Mouse (Mus musculus) G1E (cell line): Measurements from ENCODE around the gene Ints5.

Source experiments
- CTCF ChIP-seq: IDR thresholded peaks from 2 replicates; pipeline ENCODE4 v1.5.1; 2012; ENCODE audit warnings: low read depth, low read length, inconsistent platforms, mixed read lengths
- GATA1 ChIP-seq: IDR thresholded peaks from 2 replicates; pipeline ENCODE4 v1.6.1; 2012; ENCODE audit warnings: borderline replicate concordance, low read length, inconsistent platforms, mixed read lengths
- GATA2 ChIP-seq: IDR thresholded peaks from 2 replicates; pipeline ENCODE4 v1.6.1; 2012; ENCODE audit warnings: low read depth, low read length, inconsistent platforms, borderline replicate concordance
- POLR2AphosphoS5 ChIP-seq: IDR thresholded peaks from 2 replicates; pipeline ENCODE4 v1.6.1; 2012; ENCODE audit warnings: low read depth, low read length, inconsistent platforms; ENCODE audit not compliant: insufficient replicate concordance

DNA sequence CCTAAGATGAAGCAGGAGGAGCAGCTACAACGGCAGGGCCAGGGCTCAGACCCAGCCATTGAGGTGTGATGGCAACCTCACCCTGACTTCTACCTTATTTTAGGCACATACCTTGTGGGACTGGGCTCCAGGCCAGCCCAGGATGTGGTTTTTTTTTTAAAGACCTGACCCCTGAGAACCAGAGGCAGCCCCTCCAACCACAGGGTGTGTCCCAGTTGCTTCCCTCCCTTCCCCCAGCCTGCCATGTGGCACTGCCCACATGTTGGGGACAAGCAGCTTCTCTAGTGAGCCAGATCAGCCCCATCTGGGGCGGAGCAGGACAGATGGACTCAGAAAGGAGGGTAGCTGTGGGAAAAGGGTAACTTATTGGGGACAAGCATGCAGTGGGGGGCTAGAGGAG is 34.0 kb downstream of the Ints5 start:
- TF ChIP-seq GATA1 (no peak), GATA2 (no peak), CTCF (no peak), POLR2AphosphoS5 (no peak)
